Mouse (Mus musculus): ENCODE results near the gene Stox2.

DNA sequence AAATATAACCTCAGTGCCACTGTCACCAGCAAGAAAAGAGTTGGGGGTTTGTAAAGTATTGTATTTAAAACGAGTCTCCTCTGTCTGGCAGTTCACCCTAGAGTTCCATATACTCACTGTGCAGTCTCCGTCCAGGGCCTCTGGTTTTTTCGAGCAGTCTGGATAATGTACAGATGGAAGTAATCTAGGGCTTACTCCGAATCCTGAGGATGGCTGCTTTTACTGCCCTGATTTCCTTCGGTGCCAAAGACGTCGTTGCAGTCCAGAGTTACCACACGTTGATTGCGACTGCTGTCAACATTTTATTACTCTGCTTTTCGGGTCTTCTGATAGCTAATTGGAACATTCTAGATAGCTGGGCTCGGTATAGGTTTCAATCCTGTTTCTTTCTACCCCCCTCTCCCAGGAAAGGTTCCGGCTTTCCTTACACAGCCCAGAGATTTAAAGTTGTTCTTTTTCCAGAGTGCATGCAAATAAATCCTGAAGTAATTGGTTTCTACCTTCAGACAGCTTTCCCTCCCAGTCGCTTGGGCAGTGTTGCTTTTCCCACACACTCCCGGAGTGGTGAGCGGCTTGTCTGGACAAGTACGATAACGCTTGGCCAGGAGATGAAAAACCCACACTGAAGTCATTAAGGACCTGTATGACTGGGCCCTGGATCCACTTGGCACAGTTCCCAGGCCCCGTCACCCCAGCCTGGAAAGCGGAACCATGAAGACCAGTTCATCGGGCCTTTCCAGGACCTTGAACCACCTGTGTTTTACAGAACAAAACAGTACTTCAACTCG is 94.1 kb downstream of the Stox2 start:
- no peak for TF ChIP-seq POLR2A (IDR thresholded peaks at IDR 0.05; ENCODE audit: low read depth, low read length)
- TF ChIP-seq CTCF (IDR thresholded peaks at IDR 0.05; ENCODE audit: extremely low read depth, insufficient read length, insufficient replicate concordance, low read depth, low read length), result no peak

Measured in small intestine, adult 2 months (tissue).